Comparison of ENCODE assay signal across 11 mouse cellular contexts in genomic region chr8:122812610-122813250, GRCm38 (mm10). TPM values are rescaled to one million over a fixed set of nuclear protein-coding genes. Genes with fewer than 3 reads are reported as not detected.
DNase-seq lines count a peak whose midpoint lies in the region; ATAC-seq and TF ChIP-seq lines count a peak whose summit lies in the region.
"Had no signal": no experiment of that assay in that cellular context is flagged by ENCODE, and none has a peak within 500 bp of the region (broad histone marks: within the 10 kb centered on the region; RNA-seq: fewer than 3 reads in every experiment).

No protein-coding gene starts in this region.

- no peak overlapping the region for H3K9ac ChIP-seq in kidney, postnatal 0 days (ENCODE audit: low read depth, low read length)
- H3K9ac ChIP-seq in MEL (ENCODE audit: control insufficient read depth, low read depth, low read length, poor library complexity, severe bottlenecking) = no peak overlapping the region
- H3K9ac ChIP-seq in forebrain, embryonic 14.5 days (ENCODE audit: low read length) = no peak overlapping the region
- H3K9ac ChIP-seq in midbrain, embryonic 15.5 days = no peak overlapping the region
- H3K9ac ChIP-seq in kidney, embryonic 15.5 days = no peak overlapping the region
- H3K9ac ChIP-seq: heart, embryonic 13.5 days had no signal

- no peak overlapping the region for H3K4me3 ChIP-seq in kidney, postnatal 0 days (replicated peaks; ENCODE audit: low read depth, low read length)
- no peak overlapping the region for H3K4me3 ChIP-seq in MEL (ENCODE audit: control insufficient read depth in 1 of 2, insufficient read depth in 1 of 2, low read depth in 2 of 2, low read length in 2 of 2)
- H3K4me3 ChIP-seq in forebrain, embryonic 14.5 days (ENCODE audit: low read depth, low read length) = no peak overlapping the region
- no peak overlapping the region for H3K4me3 ChIP-seq in midbrain, embryonic 15.5 days
- no peak overlapping the region for H3K4me3 ChIP-seq in kidney, embryonic 15.5 days (replicated peaks)
- H3K4me3 ChIP-seq: heart, embryonic 13.5 days; layer of hippocampus, adult 2 months had no signal

- no peak for DNase-seq in kidney, postnatal 0 days (ENCODE audit: low spot score)
- no peak for DNase-seq in kidney, adult 18-20 months
- DNase-seq in MEL (ENCODE audit: low read depth, low spot score) = no peak
- DNase-seq in forebrain, embryonic 14.5 days (ENCODE audit: low spot score) = no peak
- no peak for DNase-seq in left cerebral cortex, adult 9 months (ENCODE audit: low spot score in 2 of 2)
- DNase-seq: cerebellum, postnatal 36 days had no signal

- H3K9me3 ChIP-seq in kidney, postnatal 0 days (replicated peaks; ENCODE audit: low read length) = no peaks in the 10 kb centered on the region
- no peaks in the 10 kb centered on the region for H3K9me3 ChIP-seq in MEL (replicated peaks; ENCODE audit: insufficient read depth, low read length)
- H3K9me3 ChIP-seq in forebrain, embryonic 14.5 days (replicated peaks; ENCODE audit: control insufficient read depth, low read length) = no peaks in the 10 kb centered on the region
- H3K9me3 ChIP-seq in midbrain, embryonic 15.5 days = no peaks in the 10 kb centered on the region
- no peaks in the 10 kb centered on the region for H3K9me3 ChIP-seq in kidney, embryonic 15.5 days (replicated peaks)
- H3K9me3 ChIP-seq: heart, embryonic 13.5 days had no signal

- H3K4me2 ChIP-seq in kidney, postnatal 0 days (ENCODE audit: low read length) = no peak overlapping the region
- no peak overlapping the region for H3K4me2 ChIP-seq in forebrain, embryonic 14.5 days (ENCODE audit: low read length)
- no peak overlapping the region for H3K4me2 ChIP-seq in midbrain, embryonic 15.5 days
- H3K4me2 ChIP-seq in kidney, embryonic 15.5 days = no peak overlapping the region
- H3K4me2 ChIP-seq: heart, embryonic 13.5 days had no signal

- H3K4me1 ChIP-seq in kidney, postnatal 0 days (replicated peaks; ENCODE audit: insufficient read depth, low read length) = no peaks in the 10 kb centered on the region
- no peaks in the 10 kb centered on the region for H3K4me1 ChIP-seq in MEL (ENCODE audit: control insufficient read depth in 1 of 2, insufficient read depth in 2 of 2, low read length in 2 of 2)
- H3K4me1 ChIP-seq in forebrain, embryonic 14.5 days (ENCODE audit: control insufficient read depth, insufficient read depth, low read length) = peaks cover 9% of the 10 kb centered on the region
- peaks cover 40% of the 10 kb centered on the region for H3K4me1 ChIP-seq in midbrain, embryonic 15.5 days
- peaks cover 18% of the 10 kb centered on the region for H3K4me1 ChIP-seq in kidney, embryonic 15.5 days

- TF ChIP-seq CTCF in kidney, postnatal 0 days (IDR thresholded peaks at IDR 0.05; ENCODE audit: low read depth) = peak; percentile 42
- TF ChIP-seq CTCF in MEL (IDR thresholded peaks at IDR 0.05 in 2 of 3, conservative IDR thresholded peaks at IDR 0.05 in 1 of 3; ENCODE audit: control insufficient read depth in 1 of 3, insufficient read depth in 1 of 3, low read depth in 2 of 3, low read length in 3 of 3, poor library complexity in 1 of 3, severe bottlenecking in 1 of 3) = peak in 2 of 3 experiments; percentile 29 to 56; a peak in 4 of 6 replicates

- H3K36me3 ChIP-seq in kidney, postnatal 0 days (ENCODE audit: insufficient read depth, low read length) = peaks cover 4% of the 10 kb centered on the region; the same call in 1 of the 2 replicates
- no peaks in the 10 kb centered on the region; a peak in 1 of 4 replicates for H3K36me3 ChIP-seq in MEL (ENCODE audit: control insufficient read depth in 1 of 2, insufficient read depth in 2 of 2, low read length in 2 of 2)
- H3K36me3 ChIP-seq in forebrain, embryonic 14.5 days (ENCODE audit: control insufficient read depth, insufficient read depth, low read length) = 0 out of 2 replicates have a peak, but pooled peaks cover 4% of the 10 kb centered on the region
- H3K36me3 ChIP-seq in midbrain, embryonic 15.5 days (replicated peaks) = no peaks in the 10 kb centered on the region
- H3K36me3 ChIP-seq in kidney, embryonic 15.5 days = peaks cover 20% of the 10 kb centered on the region; the same call in 1 of the 2 replicates

- no peak overlapping the region for H3K27ac ChIP-seq in kidney, postnatal 0 days
- H3K27ac ChIP-seq in MEL (ENCODE audit: control insufficient read depth, low read depth, low read length) = no peak overlapping the region
- H3K27ac ChIP-seq in forebrain, embryonic 14.5 days (ENCODE audit: low read depth, low read length) = peak overlapping the region; percentile 27; the same call in 1 of the 2 replicates
- peak overlapping the region; percentile 71; the same call in 1 of the 2 replicates for H3K27ac ChIP-seq in midbrain, embryonic 15.5 days
- no peak overlapping the region for H3K27ac ChIP-seq in kidney, embryonic 15.5 days
- H3K27ac ChIP-seq: heart, embryonic 13.5 days; layer of hippocampus, adult 2 months had no signal

- H3K79me2 ChIP-seq in MEL (ENCODE audit: control insufficient read depth, insufficient read depth, low read length, poor library complexity) = no peaks in the 10 kb centered on the region

- TF ChIP-seq POLR2A in MEL (IDR thresholded peaks at IDR 0.05; ENCODE audit: control insufficient read depth in 1 of 2, insufficient read depth in 1 of 2, low read depth in 1 of 2, low read length in 2 of 2, poor library complexity in 1 of 2) = no peak

- H3K27me3 ChIP-seq in kidney, postnatal 0 days (ENCODE audit: insufficient read depth, low read length) = no peaks in the 10 kb centered on the region
- no peaks in the 10 kb centered on the region for H3K27me3 ChIP-seq in MEL (ENCODE audit: control insufficient read depth in 1 of 2, insufficient read depth in 2 of 2, low read length in 2 of 2)
- no peaks in the 10 kb centered on the region; the same call in 1 of the 2 replicates for H3K27me3 ChIP-seq in forebrain, embryonic 14.5 days (replicated peaks; ENCODE audit: control insufficient read depth, insufficient read depth, low read length)
- H3K27me3 ChIP-seq in midbrain, embryonic 15.5 days (replicated peaks) = no peaks in the 10 kb centered on the region
- 0 out of 2 replicates have a peak, but pooled peaks cover 3% of the 10 kb centered on the region for H3K27me3 ChIP-seq in kidney, embryonic 15.5 days

- WGBS in kidney, postnatal 0 days = 77% methylated on average over 14 of the region's 14 CpGs
- 85% methylated on average over 14 of the region's 14 CpGs for WGBS in forebrain, embryonic 14.5 days
- 71% methylated on average over 14 of the region's 14 CpGs for WGBS in midbrain, embryonic 15.5 days
- WGBS in kidney, embryonic 15.5 days = 76% methylated on average over 14 of the region's 14 CpGs

- ATAC-seq in kidney, postnatal 0 days (replicated peaks; ENCODE audit: low FRiP score, low read depth) = no peak
- ATAC-seq in forebrain, embryonic 14.5 days = no peak
- peak; percentile 24 for ATAC-seq in midbrain, embryonic 15.5 days (replicated peaks)
- no peak for ATAC-seq in monocyte, adult 5-6 weeks (replicated peaks; ENCODE audit: insufficient number of reproducible peaks, low FRiP score, low TSS enrichment, poor library complexity, severe bottlenecking)
- ATAC-seq in kidney, embryonic 15.5 days (replicated peaks; ENCODE audit: low FRiP score) = no peak

- TF ChIP-seq RAD21 in MEL (IDR thresholded peaks at IDR 0.05; ENCODE audit: low read depth, low read length) = peak; percentile 36

- no peak for TF ChIP-seq EP300 in MEL (IDR thresholded peaks at IDR 0.05; ENCODE audit: low read depth in 1 of 2, low read length in 2 of 2)

TF ChIP-seq in MEL, 35 proteins besides CTCF, POLR2A, EP300 and RAD21:
- TF ChIP-seq SMC3 (IDR thresholded peaks at IDR 0.05; ENCODE audit: low read depth, low read length) (peak; percentile 42; the same call in 1 of the 2 replicates), NELFE (IDR thresholded peaks at IDR 0.05; ENCODE audit: low read depth, low read length) (no peak), ZC3H11A (IDR thresholded peaks at IDR 0.05; ENCODE audit: low read depth, low read length) (peak; percentile 32; the same call in 1 of the 2 replicates), TBP (IDR thresholded peaks at IDR 0.05; ENCODE audit: low read depth, low read length) (no peak), UBTF (IDR thresholded peaks at IDR 0.05; ENCODE audit: borderline replicate concordance, insufficient read depth, low read depth, low read length) (no peak), CHD1 (IDR thresholded peaks at IDR 0.05; ENCODE audit: low read depth, low read length) (no peak), MAX (IDR thresholded peaks at IDR 0.05; ENCODE audit: low read length) (no peak), ZNF384 (IDR thresholded peaks at IDR 0.05; ENCODE audit: low read depth, low read length) (no peak)
TF ChIP-seq in MEL: peak in this region for 2.

RNA-seq across cellular contexts. Expression of gene Cdh15, which starts 35.0 kb away (rescaled TPM):
- 0.37 and 0.69 TPM in 2 replicates for polyA plus RNA-seq in kidney, postnatal 0 days (2015; fragmentation: Nextera tagmentation; extraction: Ambion mirVana)
- 0.07 and 0.08 TPM in 2 replicates for total RNA-seq in MEL (2012; rRNA removed)
- polyA plus RNA-seq in MEL (2012; ENCODE audit: insufficient read depth in 1 of 2, insufficient read length in 2 of 2, low read depth in 1 of 2, low replicate concordance in 2 of 2, missing spikeins in 1 of 2) = under 1 TPM in 1 of 2 experiments, not detected in 1; 0.71 TPM
- polyA plus RNA-seq in forebrain, embryonic 14.5 days (2014; fragmentation: Nextera tagmentation; extraction: Ambion mirVana) = 0.69 and 1.4 TPM in 2 replicates
- 2.0 and 2.1 TPM in 2 replicates for polyA plus RNA-seq in midbrain, embryonic 15.5 days (2015; fragmentation: Nextera tagmentation; extraction: Ambion mirVana)
- total RNA-seq in monocyte, adult 5-6 weeks (2017) = not detected in 3 replicates
- polyA plus RNA-seq in kidney, embryonic 15.5 days (2015; fragmentation: Nextera tagmentation; extraction: Ambion mirVana) = 2.3 and 3.2 TPM in 2 replicates

RNA-seq across cellular contexts. Expression of gene Acsf3, which starts 37.4 kb away (rescaled TPM):
- polyA plus RNA-seq in kidney, postnatal 0 days (2015; fragmentation: Nextera tagmentation; extraction: Ambion mirVana) = 21.4 and 23.4 TPM in 2 replicates
- 17.8 and 19.4 TPM in 2 replicates for total RNA-seq in MEL (2012; rRNA removed)
- 10 to 100 TPM in 1 of 2 experiments, not detected in 1; 37.2 TPM for polyA plus RNA-seq in MEL (2012; ENCODE audit: insufficient read depth in 1 of 2, insufficient read length in 2 of 2, low read depth in 1 of 2, low replicate concordance in 2 of 2, missing spikeins in 1 of 2)
- polyA plus RNA-seq in forebrain, embryonic 14.5 days (2014; fragmentation: Nextera tagmentation; extraction: Ambion mirVana) = 13.7 and 15.8 TPM in 2 replicates
- 16.4 and 18.3 TPM in 2 replicates for polyA plus RNA-seq in midbrain, embryonic 15.5 days (2015; fragmentation: Nextera tagmentation; extraction: Ambion mirVana)
- 2.6 to 6.0 TPM (median 4.1 TPM) in 3 replicates for total RNA-seq in monocyte, adult 5-6 weeks (2017)
- polyA plus RNA-seq in kidney, embryonic 15.5 days (2015; fragmentation: Nextera tagmentation; extraction: Ambion mirVana) = 18.1 and 21.0 TPM in 2 replicates

Comparison
In these comparisons a context has a peak if more than half of its experiments do, and no peak if none do; other contexts are left out.
1. H3K27ac ChIP-seq: peak in forebrain, embryonic 14.5 days (single experiment) and midbrain, embryonic 15.5 days (single experiment); none in kidney, postnatal 0 days (single experiment), MEL (single experiment) and kidney, embryonic 15.5 days (single experiment).